Mouse (Mus musculus): Measurements from ENCODE around the gene Apoa1. TPM values are rescaled to one million over a fixed set of nuclear protein-coding genes. Genes with fewer than 3 reads are reported as not detected.

Apoa1 gene
- polyA plus RNA-seq, 1 experiment from 2014 or later = 124 TPM

- Histone ChIP-seq H3K27ac (no peak overlapping the region), H3K4me1 (no peaks in the 10 kb centered on the region; the same call in 1 of the 2 replicates), H3K9me3 (no peaks in the 10 kb centered on the region), H3K27me3 (ENCODE audit: insufficient read depth, poor library complexity, severe bottlenecking) (0 out of 2 replicates have a peak, but pooled peaks cover 3% of the 10 kb centered on the region), H3K4me3 (no peak overlapping the region), H3K36me3 (peaks cover 40% of the 10 kb centered on the region)
- WGBS = 84% methylated on average over 6 of the region's 6 CpGs
- no peak for DNase-seq (ENCODE audit: low spot score)
Observed at GRCm38 (mm10) chr9:46223090-46223489, 5.3 kb upstream of the Apoa1 start.

DNA sequence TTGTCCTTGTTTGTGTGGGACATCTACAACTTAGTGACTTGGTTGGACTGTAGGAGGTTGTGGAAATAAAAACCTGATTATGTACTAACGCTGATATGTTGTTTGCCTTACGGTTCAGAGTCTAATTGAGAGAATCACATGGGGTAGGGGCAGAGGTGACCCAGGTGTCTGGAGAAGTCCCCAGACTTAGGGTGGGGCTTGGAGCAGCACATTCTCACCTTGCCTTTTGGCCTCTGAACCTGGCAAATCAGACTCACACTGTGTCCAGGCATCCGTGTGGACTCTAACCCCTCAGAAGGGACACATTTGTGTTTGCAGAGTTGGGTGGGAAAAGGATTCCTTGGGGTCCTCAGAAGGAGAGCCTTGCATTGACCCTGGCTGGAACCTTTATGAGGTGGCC is 4.3 kb upstream of the Apoa1 start:
- Histone ChIP-seq H3K4me3 (no peak overlapping the region), H3K27ac (no peak overlapping the region), H3K4me1 (peaks cover 5% of the 10 kb centered on the region), H3K36me3 (peaks cover 39% of the 10 kb centered on the region), H3K9me3 (no peaks in the 10 kb centered on the region), H3K27me3 (ENCODE audit: insufficient read depth, poor library complexity, severe bottlenecking) (peaks cover 10% of the 10 kb centered on the region; the same call in 1 of the 2 replicates)
- DNase-seq (ENCODE audit: low spot score) = no peak
- 86% methylated on average over 3 of the region's 3 CpGs for WGBS

GRCm38 (mm10) chr9:46224945-46225660 is 3.3 kb upstream of the Apoa1 start:
- Histone ChIP-seq H3K4me3 (no peak overlapping the region), H3K27me3 (ENCODE audit: insufficient read depth, poor library complexity, severe bottlenecking) (peaks cover 14% of the 10 kb centered on the region; the same call in 1 of the 2 replicates), H3K9me3 (no peaks in the 10 kb centered on the region), H3K4me1 (peaks cover 9% of the 10 kb centered on the region), H3K36me3 (peaks cover 29% of the 10 kb centered on the region), H3K27ac (no peak overlapping the region)
- DNase-seq (ENCODE audit: low spot score) = no peak
- WGBS = 58% methylated on average over 5 of the region's 5 CpGs

GRCm38 (mm10) chr9:46227064-46227614 is 1.2 kb upstream of the Apoa1 start:
- WGBS = 58% methylated on average over 3 of the region's 3 CpGs

GRCm38 (mm10) chr9:46229573-46230449 is 1.4 kb downstream of the Apoa1 start:
- H3K36me3 ChIP-seq = no peaks in the 10 kb centered on the region
- no peaks in the 10 kb centered on the region for H3K9me3 ChIP-seq
- peak; percentile 91 for DNase-seq (ENCODE audit: low spot score)
- H3K27me3 ChIP-seq (ENCODE audit: insufficient read depth, poor library complexity, severe bottlenecking) = peaks cover 45% of the 10 kb centered on the region
- H3K27ac ChIP-seq = peak overlapping the region; percentile 78
- 15% methylated on average over 37 of the region's 37 CpGs for WGBS
- H3K4me3 ChIP-seq = peak overlapping the region; percentile 61
- peaks cover 16% of the 10 kb centered on the region for H3K4me1 ChIP-seq

More at GRCm38 (mm10) chr9:46227064-46227614, 1.2 kb upstream of the Apoa1 start:
- Histone ChIP-seq H3K4me1 (peaks cover 16% of the 10 kb centered on the region), H3K27me3 (ENCODE audit: insufficient read depth, poor library complexity, severe bottlenecking) (peaks cover 31% of the 10 kb centered on the region), H3K27ac (no peak overlapping the region), H3K9me3 (no peaks in the 10 kb centered on the region), H3K4me3 (no peak overlapping the region), H3K36me3 (peaks cover 9% of the 10 kb centered on the region)
- no peak for DNase-seq (ENCODE audit: low spot score)

GRCm38 (mm10) chr9:46230450-46230975 is 2.1 kb downstream of the Apoa1 start:
- WGBS = 24% methylated on average over 13 of the region's 13 CpGs
- no peak for DNase-seq (ENCODE audit: low spot score)
- no peaks in the 10 kb centered on the region for H3K36me3 ChIP-seq
- peak overlapping the region; percentile 78 for H3K27ac ChIP-seq
- no peaks in the 10 kb centered on the region for H3K9me3 ChIP-seq
- H3K27me3 ChIP-seq (ENCODE audit: insufficient read depth, poor library complexity, severe bottlenecking) = peaks cover 50% of the 10 kb centered on the region
- peak overlapping the region; percentile 61 for H3K4me3 ChIP-seq
- peaks cover 22% of the 10 kb centered on the region for H3K4me1 ChIP-seq

GRCm38 (mm10) chr9:46235196-46235595 is 6.8 kb downstream of the Apoa1 start:
- H3K9me3 ChIP-seq = no peaks in the 10 kb centered on the region
- peaks cover 16% of the 10 kb centered on the region for H3K4me1 ChIP-seq
- no peak overlapping the region for H3K27ac ChIP-seq
- H3K4me3 ChIP-seq = no peak overlapping the region
- no peaks in the 10 kb centered on the region for H3K36me3 ChIP-seq
- peaks cover 36% of the 10 kb centered on the region for H3K27me3 ChIP-seq (ENCODE audit: insufficient read depth, poor library complexity, severe bottlenecking)
- 82% methylated on average over 6 of the region's 6 CpGs for WGBS
- no peak for DNase-seq (ENCODE audit: low spot score)

DNA sequence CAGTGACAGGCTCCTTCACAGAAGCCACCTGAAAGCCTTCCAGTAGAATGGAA is 7.0 kb downstream of the Apoa1 start, which contains the start of gene Apoc3:
Gene Apoc3, minus strand, starts transcription at position 41 of the 53 bp plus-strand sequence.
- Histone ChIP-seq H3K9me3 (no peaks in the 10 kb centered on the region), H3K27ac (no peak within 1 kb of the TSS)

DNA sequence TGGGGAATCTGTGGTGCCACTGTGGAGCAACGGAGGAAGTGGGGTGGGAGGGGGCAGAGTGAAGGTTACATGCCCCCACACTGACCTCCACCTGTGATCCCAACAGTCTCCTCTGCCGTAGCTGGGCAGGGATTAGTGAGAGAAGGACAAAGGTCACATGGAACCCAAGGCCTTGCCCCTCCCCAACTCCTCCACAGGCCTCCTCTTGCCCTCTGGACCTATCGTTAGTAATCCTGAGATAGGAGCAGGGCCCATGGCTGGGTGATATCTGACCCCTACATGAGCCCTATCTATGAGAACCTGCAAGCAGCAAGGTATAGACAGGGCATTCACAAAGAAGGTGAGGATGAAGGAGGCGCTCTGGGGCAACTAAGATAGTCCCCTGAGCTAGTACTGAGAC is 7.3 kb downstream of the Apoa1 start:
- 55% methylated on average over 4 of the region's 4 CpGs for WGBS
- Histone ChIP-seq H3K36me3 (no peaks in the 10 kb centered on the region), H3K4me3 (no peak overlapping the region), H3K27ac (no peak overlapping the region), H3K27me3 (ENCODE audit: insufficient read depth, poor library complexity, severe bottlenecking) (peaks cover 32% of the 10 kb centered on the region), H3K9me3 (no peaks in the 10 kb centered on the region), H3K4me1 (peaks cover 11% of the 10 kb centered on the region)
- no peak for DNase-seq (ENCODE audit: low spot score)

More for the DNA sequence above, 7.0 kb downstream of the Apoa1 start, which contains the start of gene Apoc3:
- peaks cover 13% of the 10 kb centered on the region for H3K4me1 ChIP-seq
- H3K36me3 ChIP-seq = no peaks in the 10 kb centered on the region
- H3K4me3 ChIP-seq = no peak within 1 kb of the TSS
- DNase-seq (ENCODE audit: low spot score) = no peak
- peaks cover 35% of the 10 kb centered on the region for H3K27me3 ChIP-seq (ENCODE audit: insufficient read depth, poor library complexity, severe bottlenecking)

GRCm38 (mm10) chr9:46238850-46239249 is 10.5 kb downstream of the Apoa1 start:
- DNase-seq (ENCODE audit: low spot score) = no peak
- no peak overlapping the region for H3K4me3 ChIP-seq
- peaks cover 27% of the 10 kb centered on the region for H3K4me1 ChIP-seq
- no peaks in the 10 kb centered on the region for H3K36me3 ChIP-seq
- WGBS = 86% methylated on average over 7 of the region's 7 CpGs
- peaks cover 33% of the 10 kb centered on the region for H3K27me3 ChIP-seq (ENCODE audit: insufficient read depth, poor library complexity, severe bottlenecking)
- no peak overlapping the region for H3K27ac ChIP-seq
- no peaks in the 10 kb centered on the region for H3K9me3 ChIP-seq

DNA sequence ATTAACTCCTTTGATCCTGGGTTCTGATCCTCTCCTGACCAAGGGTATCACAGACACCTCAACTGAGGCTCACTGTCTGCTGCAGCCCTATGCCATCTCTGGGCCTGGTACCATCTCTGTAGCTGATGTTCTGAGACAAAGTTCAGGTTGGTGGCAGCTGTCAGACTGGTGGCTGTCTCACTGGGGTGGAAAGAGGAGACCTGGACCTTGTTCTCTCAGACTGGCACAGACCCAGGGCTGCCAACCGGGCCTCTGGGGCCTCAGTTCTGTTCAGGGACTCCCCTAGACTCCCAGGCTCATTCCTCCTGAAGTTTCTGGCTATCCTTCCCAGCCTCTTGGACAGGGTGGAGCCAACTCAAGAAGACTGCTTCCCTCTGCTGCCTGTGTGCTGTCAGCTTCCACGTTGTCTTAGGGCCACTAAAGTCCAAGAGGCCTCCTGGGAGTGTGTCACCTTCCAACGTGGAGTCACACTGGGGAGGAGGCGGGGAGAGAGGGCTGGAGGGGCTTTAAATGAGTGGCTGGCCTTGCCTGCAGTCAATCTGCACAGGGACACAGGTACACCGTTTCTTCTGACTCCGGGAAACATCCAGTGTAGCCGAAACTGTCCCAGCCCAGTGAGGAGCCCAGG is 12.3 kb downstream of the Apoa1 start, which contains the start of gene Apoa4:
Gene Apoa4, plus strand, starts transcription at position 171 of the 628 bp plus-strand sequence.
- H3K9me3 ChIP-seq = no peaks in the 10 kb centered on the region
- no peak within 1 kb of the TSS for H3K4me3 ChIP-seq
- DNase-seq (ENCODE audit: low spot score) = no peak
- H3K4me1 ChIP-seq = peaks cover 21% of the 10 kb centered on the region
- H3K27ac ChIP-seq = 0 out of 2 replicates have a peak within 1 kb of the TSS, but pooled peaks have one; percentile 6
- peaks cover 18% of the 10 kb centered on the region; the same call in 1 of the 2 replicates for H3K27me3 ChIP-seq (ENCODE audit: insufficient read depth, poor library complexity, severe bottlenecking)
- H3K36me3 ChIP-seq = no peaks in the 10 kb centered on the region
- 59% methylated on average over 7 of the region's 7 CpGs for WGBS

GRCm38 (mm10) chr9:46241818-46242217 is 13.4 kb downstream of the Apoa1 start:
- Histone ChIP-seq H3K27me3 (ENCODE audit: insufficient read depth, poor library complexity, severe bottlenecking) (peaks cover 18% of the 10 kb centered on the region; the same call in 1 of the 2 replicates), H3K27ac (no peak overlapping the region), H3K9me3 (no peaks in the 10 kb centered on the region), H3K4me1 (peaks cover 19% of the 10 kb centered on the region), H3K36me3 (no peaks in the 10 kb centered on the region), H3K4me3 (no peak overlapping the region)
- DNase-seq (ENCODE audit: low spot score) = no peak
- WGBS = 66% methylated on average over 2 of the region's 2 CpGs
